Mouse (Mus musculus): ENCODE measurements around the gene Opcml. TPM values are rescaled to one million over a fixed set of nuclear protein-coding genes. Genes with fewer than 3 reads are reported as not detected.

The Opcml gene
- polyA plus RNA-seq, 1 experiment, result 0.08 TPM

- H3K36me3 ChIP-seq (ENCODE audit: control insufficient read depth, insufficient read depth, low read length), result no peaks in the 10 kb centered on the region
- DNase-seq, result no peak
- no peak overlapping the region for H3K4me3 ChIP-seq (ENCODE audit: insufficient read depth, low read depth, low read length)
- no peaks in the 10 kb centered on the region for H3K27me3 ChIP-seq (replicated peaks; ENCODE audit: control insufficient read depth, insufficient read depth, low read length)
- 30% methylated on average over 1 of the region's 1 CpGs for WGBS
- no peak overlapping the region for H3K27ac ChIP-seq (ENCODE audit: insufficient read depth, low read depth, low read length)
- no peaks in the 10 kb centered on the region for H3K4me1 ChIP-seq (ENCODE audit: control insufficient read depth, insufficient read depth, low read length)
- TF ChIP-seq CTCF (conservative IDR thresholded peaks at IDR 0.05; ENCODE audit: insufficient read depth, insufficient read length, low read depth, low read length) (no peak), POLR2A (IDR thresholded peaks at IDR 0.05; ENCODE audit: low read depth, low read length) (no peak)
These were observed 300.8 kb downstream of the Opcml start for GRCm38 (mm10) chr9:28091395-28091794.

GRCm38 (mm10) chr9:28094722-28095121, 304.1 kb downstream of the Opcml start:
- H3K4me3 ChIP-seq (ENCODE audit: insufficient read depth, low read depth, low read length), result no peak overlapping the region
- DNase-seq, result no peak
- no peaks in the 10 kb centered on the region for H3K27me3 ChIP-seq (replicated peaks; ENCODE audit: control insufficient read depth, insufficient read depth, low read length)
- no peaks in the 10 kb centered on the region for H3K4me1 ChIP-seq (ENCODE audit: control insufficient read depth, insufficient read depth, low read length)
- TF ChIP-seq CTCF (conservative IDR thresholded peaks at IDR 0.05; ENCODE audit: insufficient read depth, insufficient read length, low read depth, low read length) (no peak), POLR2A (IDR thresholded peaks at IDR 0.05; ENCODE audit: low read depth, low read length) (no peak)
- WGBS, result 91% methylated on average over 4 of the region's 4 CpGs
- H3K36me3 ChIP-seq (ENCODE audit: control insufficient read depth, insufficient read depth, low read length), result no peaks in the 10 kb centered on the region
- no peak overlapping the region for H3K27ac ChIP-seq (ENCODE audit: insufficient read depth, low read depth, low read length)

GRCm38 (mm10) chr9:28096204-28096603, 305.6 kb downstream of the Opcml start:
- Histone ChIP-seq H3K27me3 (replicated peaks; ENCODE audit: control insufficient read depth, insufficient read depth, low read length) (no peaks in the 10 kb centered on the region), H3K4me3 (ENCODE audit: insufficient read depth, low read depth, low read length) (no peak overlapping the region), H3K36me3 (ENCODE audit: control insufficient read depth, insufficient read depth, low read length) (no peaks in the 10 kb centered on the region), H3K4me1 (ENCODE audit: control insufficient read depth, insufficient read depth, low read length) (no peaks in the 10 kb centered on the region), H3K27ac (ENCODE audit: insufficient read depth, low read depth, low read length) (no peak overlapping the region)
- DNase-seq, result no peak
- WGBS, result 95% methylated on average over 2 of the region's 2 CpGs
- no peak for TF ChIP-seq POLR2A (IDR thresholded peaks at IDR 0.05; ENCODE audit: low read depth, low read length)
- TF ChIP-seq CTCF (conservative IDR thresholded peaks at IDR 0.05; ENCODE audit: insufficient read depth, insufficient read length, low read depth, low read length), result no peak

GRCm38 (mm10) chr9:28101981-28102380, 311.4 kb downstream of the Opcml start:
- DNase-seq, result no peak
- TF ChIP-seq CTCF (conservative IDR thresholded peaks at IDR 0.05; ENCODE audit: insufficient read depth, insufficient read length, low read depth, low read length), result no peak
- TF ChIP-seq POLR2A (IDR thresholded peaks at IDR 0.05; ENCODE audit: low read depth, low read length), result no peak
- Histone ChIP-seq H3K36me3 (ENCODE audit: control insufficient read depth, insufficient read depth, low read length) (no peaks in the 10 kb centered on the region), H3K4me1 (ENCODE audit: control insufficient read depth, insufficient read depth, low read length) (no peaks in the 10 kb centered on the region), H3K4me3 (ENCODE audit: insufficient read depth, low read depth, low read length) (no peak overlapping the region), H3K27ac (ENCODE audit: insufficient read depth, low read depth, low read length) (no peak overlapping the region), H3K27me3 (replicated peaks; ENCODE audit: control insufficient read depth, insufficient read depth, low read length) (no peaks in the 10 kb centered on the region)

- no peak overlapping the region for H3K4me3 ChIP-seq (ENCODE audit: insufficient read depth, low read depth, low read length)
- H3K36me3 ChIP-seq (ENCODE audit: control insufficient read depth, insufficient read depth, low read length), result no peaks in the 10 kb centered on the region
- H3K4me1 ChIP-seq (ENCODE audit: control insufficient read depth, insufficient read depth, low read length), result no peaks in the 10 kb centered on the region
- DNase-seq, result no peak
- WGBS, result 53% methylated on average over 2 of the region's 2 CpGs
- no peak overlapping the region for H3K27ac ChIP-seq (ENCODE audit: insufficient read depth, low read depth, low read length)
- no peaks in the 10 kb centered on the region for H3K27me3 ChIP-seq (replicated peaks; ENCODE audit: control insufficient read depth, insufficient read depth, low read length)
- no peak for TF ChIP-seq CTCF (conservative IDR thresholded peaks at IDR 0.05; ENCODE audit: insufficient read depth, insufficient read length, low read depth, low read length)
- no peak for TF ChIP-seq POLR2A (IDR thresholded peaks at IDR 0.05; ENCODE audit: low read depth, low read length)
These were observed 331.3 kb downstream of the Opcml start for GRCm38 (mm10) chr9:28121858-28122257.

- no peak for DNase-seq
- Histone ChIP-seq H3K27me3 (replicated peaks; ENCODE audit: control insufficient read depth, insufficient read depth, low read length) (no peaks in the 10 kb centered on the region), H3K27ac (ENCODE audit: insufficient read depth, low read depth, low read length) (no peak overlapping the region), H3K4me1 (ENCODE audit: control insufficient read depth, insufficient read depth, low read length) (no peaks in the 10 kb centered on the region), H3K4me3 (ENCODE audit: insufficient read depth, low read depth, low read length) (no peak overlapping the region), H3K36me3 (ENCODE audit: control insufficient read depth, insufficient read depth, low read length) (no peaks in the 10 kb centered on the region)
- 38% methylated on average over 1 of the region's 1 CpGs for WGBS
- no peak for TF ChIP-seq CTCF (conservative IDR thresholded peaks at IDR 0.05; ENCODE audit: insufficient read depth, insufficient read length, low read depth, low read length)
- no peak for TF ChIP-seq POLR2A (IDR thresholded peaks at IDR 0.05; ENCODE audit: low read depth, low read length)
These were observed 338.2 kb downstream of the Opcml start for GRCm38 (mm10) chr9:28128735-28129134.

- H3K36me3 ChIP-seq (ENCODE audit: control insufficient read depth, insufficient read depth, low read length), result no peaks in the 10 kb centered on the region
- no peak overlapping the region for H3K27ac ChIP-seq (ENCODE audit: insufficient read depth, low read depth, low read length)
- no peak overlapping the region for H3K4me3 ChIP-seq (ENCODE audit: insufficient read depth, low read depth, low read length)
- no peak for DNase-seq
- H3K27me3 ChIP-seq (replicated peaks; ENCODE audit: control insufficient read depth, insufficient read depth, low read length), result no peaks in the 10 kb centered on the region
- TF ChIP-seq POLR2A (IDR thresholded peaks at IDR 0.05; ENCODE audit: low read depth, low read length), result no peak
- no peak for TF ChIP-seq CTCF (conservative IDR thresholded peaks at IDR 0.05; ENCODE audit: insufficient read depth, insufficient read length, low read depth, low read length)
- 80% methylated on average over 1 of the region's 1 CpGs for WGBS
- no peaks in the 10 kb centered on the region for H3K4me1 ChIP-seq (ENCODE audit: control insufficient read depth, insufficient read depth, low read length)
These were observed 340.9 kb downstream of the Opcml start for GRCm38 (mm10) chr9:28131521-28131920.

- Histone ChIP-seq H3K27ac (ENCODE audit: insufficient read depth, low read depth, low read length) (no peak overlapping the region), H3K4me1 (ENCODE audit: control insufficient read depth, insufficient read depth, low read length) (no peaks in the 10 kb centered on the region), H3K27me3 (replicated peaks; ENCODE audit: control insufficient read depth, insufficient read depth, low read length) (no peaks in the 10 kb centered on the region), H3K36me3 (ENCODE audit: control insufficient read depth, insufficient read depth, low read length) (no peaks in the 10 kb centered on the region), H3K4me3 (ENCODE audit: insufficient read depth, low read depth, low read length) (no peak overlapping the region)
- TF ChIP-seq CTCF (conservative IDR thresholded peaks at IDR 0.05; ENCODE audit: insufficient read depth, insufficient read length, low read depth, low read length), result no peak
- TF ChIP-seq POLR2A (IDR thresholded peaks at IDR 0.05; ENCODE audit: low read depth, low read length), result no peak
- WGBS, result 25% methylated on average over 2 of the region's 2 CpGs
- DNase-seq, result no peak
These were observed 346.0 kb downstream of the Opcml start for GRCm38 (mm10) chr9:28136614-28137013.
